Mouse (Mus musculus): ENCODE measurements around the gene Exo5. TPM values are rescaled to one million over a fixed set of nuclear protein-coding genes. Genes with fewer than 3 reads are reported as not detected.
A peak's percentile ranks its signal among the peaks of the same experiment; 100 is the strongest.

Gene Exo5
- total and polyA plus RNA-seq, 3 experiments: 18.1 to 20.6 TPM; not detected in 1

DNA sequence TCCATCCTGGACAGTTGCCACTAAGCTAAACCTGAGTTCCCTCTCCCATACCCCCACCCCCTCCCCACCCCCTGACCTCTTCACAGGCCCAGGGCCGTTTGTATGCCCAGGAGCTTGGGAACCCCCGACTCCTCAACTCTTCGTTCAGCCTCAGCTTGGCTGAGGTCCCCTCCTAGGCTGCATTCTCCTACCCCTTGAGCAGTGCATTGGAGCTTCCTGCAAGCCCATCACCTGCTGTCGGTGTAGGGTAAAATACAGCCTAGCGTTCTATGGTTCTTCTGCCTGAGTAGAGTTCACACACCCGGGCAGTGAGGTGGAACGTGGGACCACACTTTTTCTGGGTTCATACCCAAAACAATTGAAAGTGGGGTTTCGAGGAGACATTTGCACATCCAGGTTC is 11.4 kb downstream of the Exo5 start:
- Histone ChIP-seq H3K4me1 (ENCODE audit: control insufficient read depth in 1 of 2, insufficient read depth in 2 of 2, low read length in 2 of 2) (peaks cover 0 to 11% of the 10 kb centered on the region in 2 experiments; a peak in 3 of 4 replicates), H3K79me2 (ENCODE audit: control insufficient read depth, insufficient read depth, low read length, poor library complexity) (no peaks in the 10 kb centered on the region), H3K36me3 (ENCODE audit: control insufficient read depth in 1 of 2, insufficient read depth in 2 of 2, low read length in 2 of 2) (peaks cover 0 to 13% of the 10 kb centered on the region in 2 experiments; a peak in 2 of 4 replicates), H3K27ac (ENCODE audit: control insufficient read depth, low read depth, low read length) (peak overlapping the region; percentile 55), H3K9me3 (replicated peaks; ENCODE audit: insufficient read depth, low read length) (no peaks in the 10 kb centered on the region), H3K9ac (ENCODE audit: control insufficient read depth, low read depth, low read length, poor library complexity, severe bottlenecking) (peak overlapping the region; percentile 43), H3K4me3 (ENCODE audit: control insufficient read depth in 1 of 2, insufficient read depth in 1 of 2, low read depth in 2 of 2, low read length in 2 of 2) (peak overlapping the region; percentile 19 to 20; a peak in 1 of 4 replicates), H3K27me3 (ENCODE audit: control insufficient read depth in 1 of 2, insufficient read depth in 2 of 2, low read length in 2 of 2) (no peaks in the 10 kb centered on the region)
- DNase-seq (ENCODE audit: low read depth, low spot score): no peak
- TF ChIP-seq SMC3 (IDR thresholded peaks at IDR 0.05; ENCODE audit: low read depth, low read length): no peak

DNA sequence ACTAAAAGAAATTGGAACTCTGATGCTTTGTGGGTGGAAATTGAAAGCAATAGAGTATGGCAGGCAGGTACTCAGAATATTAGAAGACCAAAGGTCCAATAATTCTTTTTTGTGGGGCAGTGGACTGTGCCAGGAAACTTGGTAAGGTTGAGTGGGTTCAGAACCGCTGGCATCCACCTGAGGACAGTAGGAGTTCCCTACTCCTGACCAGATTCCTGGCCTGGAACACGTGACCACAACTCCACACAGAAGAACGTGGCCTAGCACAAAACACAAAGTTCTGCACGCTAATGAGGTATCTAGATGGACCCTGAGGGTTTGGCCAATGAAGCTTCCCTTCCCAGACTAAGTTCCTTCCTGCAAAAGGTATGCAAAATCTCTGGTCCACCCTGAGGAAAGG is 12.0 kb downstream of the Exo5 start:
- Histone ChIP-seq H3K4me1 (ENCODE audit: control insufficient read depth in 1 of 2, insufficient read depth in 2 of 2, low read length in 2 of 2) (peaks cover 0 to 11% of the 10 kb centered on the region in 2 experiments; a peak in 3 of 4 replicates), H3K4me3 (ENCODE audit: control insufficient read depth in 1 of 2, insufficient read depth in 1 of 2, low read depth in 2 of 2, low read length in 2 of 2) (no peak overlapping the region), H3K9ac (ENCODE audit: control insufficient read depth, low read depth, low read length, poor library complexity, severe bottlenecking) (no peak overlapping the region), H3K79me2 (ENCODE audit: control insufficient read depth, insufficient read depth, low read length, poor library complexity) (no peaks in the 10 kb centered on the region), H3K27ac (ENCODE audit: control insufficient read depth, low read depth, low read length) (no peak overlapping the region), H3K36me3 (ENCODE audit: control insufficient read depth in 1 of 2, insufficient read depth in 2 of 2, low read length in 2 of 2) (peaks cover 0 to 13% of the 10 kb centered on the region in 2 experiments; a peak in 2 of 4 replicates), H3K27me3 (ENCODE audit: control insufficient read depth in 1 of 2, insufficient read depth in 2 of 2, low read length in 2 of 2) (no peaks in the 10 kb centered on the region), H3K9me3 (replicated peaks; ENCODE audit: insufficient read depth, low read length) (no peaks in the 10 kb centered on the region)
- TF ChIP-seq MYC (IDR thresholded peaks at IDR 0.05; ENCODE audit: low read depth, low read length) (no peak), MYB (IDR thresholded peaks at IDR 0.05; ENCODE audit: low read depth, low read length) (no peak), EP300 (IDR thresholded peaks at IDR 0.05; ENCODE audit: low read depth in 1 of 2, low read length in 2 of 2) (no peak), KAT2A (conservative IDR thresholded peaks at IDR 0.05; ENCODE audit: low read depth, low read length) (no peak)
- DNase-seq (ENCODE audit: low read depth, low spot score): no peak

GRCm38 (mm10) chr4:120911086-120911485 is 13.7 kb downstream of the Exo5 start:
- no peaks in the 10 kb centered on the region for H3K27me3 ChIP-seq (ENCODE audit: control insufficient read depth in 1 of 2, insufficient read depth in 2 of 2, low read length in 2 of 2)
- no peaks in the 10 kb centered on the region for H3K9me3 ChIP-seq (replicated peaks; ENCODE audit: insufficient read depth, low read length)
- no peak for DNase-seq (ENCODE audit: low read depth, low spot score)
- TF ChIP-seq RAD21 (IDR thresholded peaks at IDR 0.05; ENCODE audit: low read depth, low read length): no peak
- no peak for TF ChIP-seq ZMIZ1 (IDR thresholded peaks at IDR 0.05; ENCODE audit: low read depth, low read length)
- H3K27ac ChIP-seq (ENCODE audit: control insufficient read depth, low read depth, low read length): no peak overlapping the region
- no peaks in the 10 kb centered on the region for H3K79me2 ChIP-seq (ENCODE audit: control insufficient read depth, insufficient read depth, low read length, poor library complexity)
- H3K4me1 ChIP-seq (ENCODE audit: control insufficient read depth in 1 of 2, insufficient read depth in 2 of 2, low read length in 2 of 2): peaks cover 0 to 11% of the 10 kb centered on the region in 2 experiments; a peak in 3 of 4 replicates
- no peak overlapping the region for H3K4me3 ChIP-seq (ENCODE audit: control insufficient read depth in 1 of 2, insufficient read depth in 1 of 2, low read depth in 2 of 2, low read length in 2 of 2)
- no peak overlapping the region for H3K9ac ChIP-seq (ENCODE audit: control insufficient read depth, low read depth, low read length, poor library complexity, severe bottlenecking)
- peaks cover 0 to 13% of the 10 kb centered on the region in 2 experiments; a peak in 2 of 4 replicates for H3K36me3 ChIP-seq (ENCODE audit: control insufficient read depth in 1 of 2, insufficient read depth in 2 of 2, low read length in 2 of 2)

GRCm38 (mm10) chr4:120909558-120910150 is 15.2 kb downstream of the Exo5 start:
- TF ChIP-seq TBP (IDR thresholded peaks at IDR 0.05; ENCODE audit: low read depth, low read length): peak; percentile 60; the same call in 1 of the 2 replicates
- TF ChIP-seq TCF12 (IDR thresholded peaks at IDR 0.05; ENCODE audit: low read depth, low read length): no peak
- TF ChIP-seq ZC3H11A (IDR thresholded peaks at IDR 0.05; ENCODE audit: low read depth, low read length): peak; percentile 53; the same call in 1 of the 2 replicates
- TF ChIP-seq ZKSCAN1 (IDR thresholded peaks at IDR 0.05; ENCODE audit: low read depth, low read length): no peak
- peak; percentile 74 for TF ChIP-seq SMC3 (IDR thresholded peaks at IDR 0.05; ENCODE audit: low read depth, low read length)
- 0 out of 2 replicates have a peak, but pooled peaks have one; percentile 18 for TF ChIP-seq NELFE (IDR thresholded peaks at IDR 0.05; ENCODE audit: low read depth, low read length)
- peak; percentile 92 for TF ChIP-seq RAD21 (IDR thresholded peaks at IDR 0.05; ENCODE audit: low read depth, low read length)
- TF ChIP-seq MYB (IDR thresholded peaks at IDR 0.05; ENCODE audit: low read depth, low read length): no peak
- peak; percentile 45; the same call in 1 of the 2 replicates for TF ChIP-seq MXI1 (IDR thresholded peaks at IDR 0.05; ENCODE audit: low read depth, low read length)
- peak; percentile 71 for TF ChIP-seq SIN3A (IDR thresholded peaks at IDR 0.05; ENCODE audit: low read length)
- TF ChIP-seq CTCF (IDR thresholded peaks at IDR 0.05 in 2 of 3, conservative IDR thresholded peaks at IDR 0.05 in 1 of 3; ENCODE audit: control insufficient read depth in 1 of 3, insufficient read depth in 1 of 3, low read depth in 2 of 3, low read length in 3 of 3, poor library complexity in 1 of 3, severe bottlenecking in 1 of 3): peak; percentile 83 to 93 (median 91)
- no peak for TF ChIP-seq USF1 (IDR thresholded peaks at IDR 0.05; ENCODE audit: low read depth, low read length)
- Histone ChIP-seq H3K9me3 (replicated peaks; ENCODE audit: insufficient read depth, low read length) (no peaks in the 10 kb centered on the region), H3K4me3 (ENCODE audit: control insufficient read depth in 1 of 2, insufficient read depth in 1 of 2, low read depth in 2 of 2, low read length in 2 of 2) (peak overlapping the region; percentile 15 to 28; a peak in 2 of 4 replicates), H3K36me3 (ENCODE audit: control insufficient read depth in 1 of 2, insufficient read depth in 2 of 2, low read length in 2 of 2) (peaks cover 0 to 11% of the 10 kb centered on the region in 2 experiments; a peak in 2 of 4 replicates), H3K79me2 (ENCODE audit: control insufficient read depth, insufficient read depth, low read length, poor library complexity) (no peaks in the 10 kb centered on the region), H3K9ac (ENCODE audit: control insufficient read depth, low read depth, low read length, poor library complexity, severe bottlenecking) (peak overlapping the region; percentile 39), H3K4me1 (ENCODE audit: control insufficient read depth in 1 of 2, insufficient read depth in 2 of 2, low read length in 2 of 2) (peaks cover 0 to 9% of the 10 kb centered on the region in 2 experiments; a peak in 3 of 4 replicates), H3K27ac (ENCODE audit: control insufficient read depth, low read depth, low read length) (no peak overlapping the region), H3K27me3 (ENCODE audit: control insufficient read depth in 1 of 2, insufficient read depth in 2 of 2, low read length in 2 of 2) (no peaks in the 10 kb centered on the region)
- peak; percentile 90 for DNase-seq (ENCODE audit: low read depth, low spot score)

Data from MEL (cell line).